Mouse (Mus musculus): ENCODE measurements around the gene Lrrc58.

- TF ChIP-seq POLR2A (IDR thresholded peaks at IDR 0.05; ENCODE audit: control insufficient read depth in 1 of 2, insufficient read depth in 1 of 2, low read depth in 1 of 2, low read length in 2 of 2, poor library complexity in 1 of 2) (no peak), E2F4 (IDR thresholded peaks at IDR 0.05; ENCODE audit: borderline replicate concordance, low read depth, low read length) (no peak), TAL1 (IDR thresholded peaks at IDR 0.05; ENCODE audit: low read length) (no peak), ZC3H11A (IDR thresholded peaks at IDR 0.05; ENCODE audit: low read depth, low read length) (no peak), NRF1 (IDR thresholded peaks at IDR 0.05; ENCODE audit: insufficient read depth, low read depth, low read length, poor library complexity, severe bottlenecking) (no peak)
These were observed 37.1 kb upstream of the Lrrc58 start for GRCm38 (mm10) chr16:37831041-37831440.
